Mouse (Mus musculus) thymus, adult 2 months (tissue): Measurements from ENCODE around the gene Gramd2. TPM values are rescaled to one million over a fixed set of nuclear protein-coding genes. Genes with fewer than 3 reads are reported as not detected.

Source experiments
- DNase-seq: peaks from one replicate; pipeline ENCODE4 v3.0.0; 2021
- H3K27ac ChIP-seq: fragments of 200-500 bp; 2 replicates; pipeline ENCODE4 v1.5.1; 2012; ENCODE audit warnings: low read length, control low read depth; ENCODE audit not compliant: control insufficient read depth, insufficient read depth
- H3K27me3 ChIP-seq: fragments of 200-500 bp; 2 replicates; pipeline ENCODE4 v1.6.1; 2012; ENCODE audit warnings: mild to moderate bottlenecking, low read length, moderate library complexity, mixed read lengths; ENCODE audit not compliant: control insufficient read depth, insufficient read depth
- H3K36me3 ChIP-seq: fragments of 200-500 bp; 2 replicates; pipeline ENCODE4 v1.6.1; 2012; ENCODE audit warnings: mild to moderate bottlenecking, low read length, moderate library complexity; ENCODE audit not compliant: control insufficient read depth, insufficient read depth
- H3K4me1 ChIP-seq: fragments of 200-500 bp; replicated peaks from 2 replicates; pipeline ENCODE4 v1.6.1; 2012; ENCODE audit warnings: low read length; ENCODE audit not compliant: control insufficient read depth, insufficient read depth
- H3K4me3 ChIP-seq: fragments of 200-500 bp; 2 replicates; pipeline ENCODE4 v1.5.1; 2012; ENCODE audit warnings: mild to moderate bottlenecking, low read length, control low read depth, moderate library complexity; ENCODE audit not compliant: control insufficient read depth, insufficient read depth
- CTCF ChIP-seq: fragments of 200-500 bp; IDR thresholded peaks from 2 replicates; pipeline ENCODE4 v1.5.1; 2012; ENCODE audit warnings: mild to moderate bottlenecking, control low read depth, low read length, moderate library complexity, borderline replicate concordance; ENCODE audit not compliant: control insufficient read depth, poor library complexity, insufficient read depth; ENCODE audit errors: extremely low read depth
- POLR2A ChIP-seq: fragments of 200-500 bp; IDR thresholded peaks from 2 replicates; pipeline ENCODE4 v1.6.1; 2012; ENCODE audit warnings: mild to moderate bottlenecking, low read length, control low read depth, moderate library complexity; ENCODE audit not compliant: control insufficient read depth, poor library complexity, insufficient read depth; ENCODE audit errors: extremely low read depth
- WGBS: fragments of 180-500 bp; shearing (Covaris S2); methylation state at CpG from one replicate; pipeline ENCODE4 v1.1.7; 2018; 5-methylcytosine and 5-hydroxymethylcytosine counted together
- polyA plus RNA-seq: library from polyadenylated mRNA; depleted of rRNA; stranded (reverse); fragments of >200 nt; gene quantifications from 2 replicates; pipeline ENCODE4 v1.2.3, GENCODE M21; 2012; rRNA removed

Gramd2 gene
- polyA plus RNA-seq: 0.69 and 1.00 TPM in 2 replicates

- peak within 1 kb of the TSS; percentile 20 for H3K4me3 ChIP-seq
- 8% methylated on average over 47 of the region's 47 CpGs for WGBS
- H3K36me3 ChIP-seq: peaks cover 35% of the 10 kb centered on the region
- peaks cover 8% of the 10 kb centered on the region for H3K4me1 ChIP-seq
- TF ChIP-seq POLR2A: no peak
- H3K27ac ChIP-seq: no peak within 1 kb of the TSS
- no peaks in the 10 kb centered on the region for H3K27me3 ChIP-seq
- peak; percentile 59 for DNase-seq
Measured at GRCm38 (mm10) chr9:59679678-59680533, at the start of gene Gramd2. Gene Gramd2 (plus strand): TSS chr9:59680144.

- DNase-seq: no peak
- Histone ChIP-seq H3K27me3 (no peaks in the 10 kb centered on the region), H3K27ac (no peak overlapping the region), H3K36me3 (peaks cover 76% of the 10 kb centered on the region), H3K4me1 (no peaks in the 10 kb centered on the region), H3K4me3 (no peak overlapping the region)
- WGBS: 93% methylated on average over 1 of the region's 1 CpGs
- TF ChIP-seq POLR2A: no peak
- no peak for TF ChIP-seq CTCF
Measured at GRCm38 (mm10) chr9:59638372-59638771, 41.6 kb upstream of the Gramd2 start.

GRCm38 (mm10) chr9:59639936-59640335 lies 40.0 kb upstream of the Gramd2 start:
- WGBS: 96% methylated on average over 4 of the region's 4 CpGs
- no peak for DNase-seq
- peaks cover 61% of the 10 kb centered on the region for H3K36me3 ChIP-seq
- no peak overlapping the region for H3K27ac ChIP-seq
- TF ChIP-seq POLR2A: no peak
- TF ChIP-seq CTCF: no peak
- H3K27me3 ChIP-seq: no peaks in the 10 kb centered on the region
- H3K4me3 ChIP-seq: no peak overlapping the region
- no peaks in the 10 kb centered on the region for H3K4me1 ChIP-seq

GRCm38 (mm10) chr9:59641320-59641719 lies 38.6 kb upstream of the Gramd2 start:
- Histone ChIP-seq H3K36me3 (peaks cover 48% of the 10 kb centered on the region), H3K27ac (no peak overlapping the region)

GRCm38 (mm10) chr9:59649911-59650310 lies 30.0 kb upstream of the Gramd2 start:
- WGBS: 98% methylated on average over 4 of the region's 4 CpGs
- TF ChIP-seq CTCF (no peak), POLR2A (no peak)
- peaks cover 29% of the 10 kb centered on the region for H3K36me3 ChIP-seq

More at GRCm38 (mm10) chr9:59641320-59641719, 38.6 kb upstream of the Gramd2 start:
- 98% methylated on average over 2 of the region's 2 CpGs for WGBS
- DNase-seq: no peak
- no peaks in the 10 kb centered on the region for H3K4me1 ChIP-seq
- TF ChIP-seq POLR2A (no peak), CTCF (no peak)
- H3K27me3 ChIP-seq: no peaks in the 10 kb centered on the region
- H3K4me3 ChIP-seq: no peak overlapping the region

GRCm38 (mm10) chr9:59653371-59653770 lies 26.6 kb upstream of the Gramd2 start:
- TF ChIP-seq POLR2A (no peak), CTCF (no peak)
- Histone ChIP-seq H3K27me3 (no peaks in the 10 kb centered on the region), H3K36me3 (peaks cover 26% of the 10 kb centered on the region), H3K4me1 (peaks cover 7% of the 10 kb centered on the region), H3K27ac (no peak overlapping the region), H3K4me3 (no peak overlapping the region)
- no peak for DNase-seq
- 8% methylated on average over 3 of the region's 3 CpGs for WGBS

More at GRCm38 (mm10) chr9:59649911-59650310, 30.0 kb upstream of the Gramd2 start:
- H3K4me1 ChIP-seq: no peaks in the 10 kb centered on the region
- no peak overlapping the region for H3K4me3 ChIP-seq
- H3K27ac ChIP-seq: no peak overlapping the region
- H3K27me3 ChIP-seq: no peaks in the 10 kb centered on the region
- DNase-seq: no peak

- WGBS: 89% methylated on average over 2 of the region's 2 CpGs
- no peak overlapping the region for H3K27ac ChIP-seq
- TF ChIP-seq POLR2A (no peak), CTCF (no peak)
- H3K4me1 ChIP-seq: peaks cover 7% of the 10 kb centered on the region
- H3K27me3 ChIP-seq: no peaks in the 10 kb centered on the region
- H3K4me3 ChIP-seq: no peak overlapping the region
- DNase-seq: no peak
- H3K36me3 ChIP-seq: peaks cover 15% of the 10 kb centered on the region; the same call in 1 of the 2 replicates
Measured at GRCm38 (mm10) chr9:59654450-59654983, 25.4 kb upstream of the Gramd2 start.
